Mouse (Mus musculus) hindbrain, embryonic 12.5 days (tissue): ENCODE measurements around the gene Grik4. TPM values are rescaled to one million over a fixed set of nuclear protein-coding genes. Genes with fewer than 3 reads are reported as not detected.
A peak's percentile ranks its signal among the peaks of the same experiment; 100 is the strongest.

ENCODE experiments used
- ATAC-seq: fragments of 200-750 bp; cut with Nextera tagmentation; 2 replicates; pipeline ENCODE4 v1.8.0; 2017; ENCODE audit warnings: moderate TSS enrichment; ENCODE audit not compliant: low FRiP score
- H3K27ac ChIP-seq: fragments of 300-500 bp; sonication (generic); 2 replicates; pipeline ENCODE4 v1.5.1; 2016; ENCODE audit warnings: mild to moderate bottlenecking
- H3K27me3 ChIP-seq: fragments of 300-500 bp; sonication (generic); 2 replicates; pipeline ENCODE4 v1.6.1; 2016; ENCODE audit warnings: mild to moderate bottlenecking
- H3K36me3 ChIP-seq: fragments of 300-500 bp; sonication (generic); 2 replicates; pipeline ENCODE4 v1.6.1; 2016; ENCODE audit warnings: mild to moderate bottlenecking
- H3K4me1 ChIP-seq: fragments of 300-500 bp; sonication (generic); 2 replicates; pipeline ENCODE4 v1.6.1; 2016
- H3K4me2 ChIP-seq: fragments of 300-500 bp; sonication (generic); replicated peaks from 2 replicates; pipeline ENCODE4 v1.6.1; 2016; ENCODE audit warnings: mild to moderate bottlenecking
- H3K4me3 ChIP-seq: fragments of 300-500 bp; sonication (generic); 2 replicates; pipeline ENCODE4 v1.5.1; 2016; ENCODE audit warnings: mild to moderate bottlenecking
- H3K9ac ChIP-seq: fragments of 300-500 bp; sonication (generic); 2 replicates; pipeline ENCODE4 v1.6.1; 2016; ENCODE audit warnings: mild to moderate bottlenecking, moderate library complexity
- H3K9me3 ChIP-seq: fragments of 300-500 bp; sonication (generic); replicated peaks from 2 replicates; pipeline ENCODE4 v1.6.1; 2016; ENCODE audit warnings: mild to moderate bottlenecking
- WGBS: fragments of 180-500 bp; shearing (Covaris S2); methylation state at CpG from one replicate; pipeline ENCODE4 v1.1.7; 2016; 5-methylcytosine and 5-hydroxymethylcytosine counted together
- polyA plus RNA-seq: library from polyadenylated mRNA; unstranded; fragments of >200 nt; fragmentation: Nextera tagmentation; extraction: Ambion mirVana; gene quantifications from 2 replicates; pipeline ENCODE4 v1.2.1, GENCODE M21; 2016

Gene Grik4
- polyA plus RNA-seq, 1 experiment from 2014 or later: 5.6 TPM

DNA sequence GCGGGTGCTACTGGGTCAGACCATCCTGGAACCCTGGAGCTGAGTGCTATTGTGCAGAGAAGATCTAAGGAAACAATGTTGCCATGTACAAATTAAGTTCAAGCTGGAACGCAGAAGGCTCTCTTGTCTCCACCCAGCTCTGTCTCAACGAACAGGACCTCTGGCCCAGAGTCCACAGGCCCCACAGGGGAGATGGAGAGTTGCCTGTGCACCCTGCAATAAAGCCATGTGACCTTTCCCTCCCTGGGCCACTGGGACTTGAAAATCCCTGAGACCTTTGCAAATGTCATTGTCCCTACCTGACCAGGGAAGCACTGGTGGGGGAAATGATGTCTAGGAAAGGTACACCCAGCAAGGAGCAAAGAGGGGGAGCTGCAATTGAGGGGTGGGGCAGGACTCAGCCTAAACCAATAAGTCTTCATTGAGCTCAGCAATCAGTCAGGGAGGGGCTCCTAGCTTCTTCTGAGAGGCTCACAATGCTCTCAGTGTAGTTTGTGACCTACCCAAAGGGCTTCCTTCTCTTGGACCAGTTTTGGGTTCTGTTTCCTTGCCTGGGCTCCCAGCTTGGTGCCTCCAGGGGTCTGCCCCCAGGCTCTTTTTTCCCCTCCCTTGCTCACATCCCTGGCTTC, 187.2 kb downstream of the Grik4 start:
- H3K27me3 ChIP-seq: peaks cover 3% of the 10 kb centered on the region; the same call in 1 of the 2 replicates
- H3K27ac ChIP-seq: no peak overlapping the region
- no peak for ATAC-seq
- H3K9me3 ChIP-seq: no peaks in the 10 kb centered on the region
- H3K4me3 ChIP-seq: no peak overlapping the region
- no peak overlapping the region for H3K4me2 ChIP-seq
- H3K9ac ChIP-seq: no peak overlapping the region
- peaks cover 10% of the 10 kb centered on the region for H3K4me1 ChIP-seq
- 73% methylated on average over 3 of the region's 3 CpGs for WGBS
- H3K36me3 ChIP-seq: no peaks in the 10 kb centered on the region

DNA sequence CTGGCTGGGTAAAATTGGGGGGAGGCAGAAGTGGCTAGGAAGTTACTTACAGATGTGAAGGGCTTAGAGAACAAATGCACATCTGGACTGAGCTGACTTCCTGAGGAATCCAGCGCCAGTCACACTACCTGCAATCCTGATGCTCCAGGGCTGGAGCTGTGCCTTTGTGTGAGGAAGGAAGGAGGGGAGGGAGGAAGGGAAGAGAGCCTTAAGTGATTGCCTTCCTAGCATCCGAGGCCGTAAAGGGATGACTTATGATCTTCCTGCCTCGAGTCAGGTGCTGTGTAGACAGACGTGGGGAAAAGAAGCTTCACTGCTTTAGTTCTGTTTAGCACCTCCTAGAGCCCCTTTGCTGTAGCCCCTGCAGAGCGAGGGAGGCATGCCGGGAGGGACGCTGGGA, 189.6 kb downstream of the Grik4 start:
- 57% methylated on average over 8 of the region's 8 CpGs for WGBS
- no peak for ATAC-seq

DNA sequence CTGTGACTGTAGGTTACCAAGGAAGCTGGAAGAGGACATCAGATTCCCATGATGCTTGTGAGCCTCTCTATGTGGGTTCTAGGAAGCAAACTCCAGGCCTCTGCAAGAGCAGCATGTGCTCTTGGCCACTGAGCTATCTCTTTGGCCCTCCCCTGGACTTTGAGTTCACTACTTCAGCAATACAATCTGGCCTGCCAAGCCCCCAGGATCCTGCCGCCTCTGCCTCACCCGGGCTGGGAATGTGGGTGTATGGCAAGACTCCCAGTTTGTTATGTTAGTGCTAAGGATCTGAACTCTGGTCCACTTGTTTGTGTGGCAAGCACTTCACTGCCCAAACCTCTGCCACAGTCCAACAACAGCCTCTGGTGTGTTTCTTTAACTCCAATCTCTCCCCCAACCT, 193.1 kb downstream of the Grik4 start:
- Histone ChIP-seq H3K27me3 (no peaks in the 10 kb centered on the region), H3K36me3 (no peaks in the 10 kb centered on the region), H3K27ac (no peak overlapping the region), H3K4me2 (no peak overlapping the region), H3K4me3 (no peak overlapping the region), H3K4me1 (no peaks in the 10 kb centered on the region), H3K9ac (no peak overlapping the region), H3K9me3 (no peaks in the 10 kb centered on the region)
- WGBS: 88% methylated on average over 2 of the region's 2 CpGs
- no peak for ATAC-seq

More for the DNA sequence above, 189.6 kb downstream of the Grik4 start:
- H3K4me2 ChIP-seq: no peak overlapping the region
- H3K9me3 ChIP-seq: no peaks in the 10 kb centered on the region
- H3K9ac ChIP-seq: no peak overlapping the region
- no peaks in the 10 kb centered on the region for H3K4me1 ChIP-seq
- H3K27ac ChIP-seq: no peak overlapping the region
- no peaks in the 10 kb centered on the region for H3K27me3 ChIP-seq
- H3K36me3 ChIP-seq: no peaks in the 10 kb centered on the region
- no peak overlapping the region for H3K4me3 ChIP-seq

DNA sequence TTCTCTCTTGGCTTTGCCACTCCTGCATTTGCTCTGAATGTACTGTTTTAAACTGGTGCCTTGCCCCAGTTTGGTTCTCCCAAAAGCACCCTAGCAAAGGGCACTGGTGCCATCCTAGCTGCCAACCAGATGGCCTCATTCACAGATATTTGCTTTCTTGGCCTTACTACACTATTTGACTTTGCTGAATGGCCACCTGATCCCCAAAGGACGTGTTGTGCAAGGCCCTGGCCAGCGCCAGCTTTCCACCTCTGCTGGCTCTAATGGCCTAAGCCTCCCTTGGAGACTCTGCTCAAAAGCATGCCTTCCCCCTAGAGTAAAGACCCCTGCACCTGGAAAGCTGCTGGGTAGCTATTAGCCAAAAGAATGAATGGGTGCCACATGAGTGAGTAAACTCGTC, 194.1 kb downstream of the Grik4 start:
- H3K9ac ChIP-seq: no peak overlapping the region
- ATAC-seq: no peak
- WGBS: 67% methylated on average over 3 of the region's 3 CpGs
- H3K4me2 ChIP-seq: no peak overlapping the region
- H3K9me3 ChIP-seq: no peaks in the 10 kb centered on the region
- no peaks in the 10 kb centered on the region for H3K4me1 ChIP-seq
- H3K36me3 ChIP-seq: no peaks in the 10 kb centered on the region
- H3K27me3 ChIP-seq: no peaks in the 10 kb centered on the region
- no peak overlapping the region for H3K27ac ChIP-seq
- no peak overlapping the region for H3K4me3 ChIP-seq

DNA sequence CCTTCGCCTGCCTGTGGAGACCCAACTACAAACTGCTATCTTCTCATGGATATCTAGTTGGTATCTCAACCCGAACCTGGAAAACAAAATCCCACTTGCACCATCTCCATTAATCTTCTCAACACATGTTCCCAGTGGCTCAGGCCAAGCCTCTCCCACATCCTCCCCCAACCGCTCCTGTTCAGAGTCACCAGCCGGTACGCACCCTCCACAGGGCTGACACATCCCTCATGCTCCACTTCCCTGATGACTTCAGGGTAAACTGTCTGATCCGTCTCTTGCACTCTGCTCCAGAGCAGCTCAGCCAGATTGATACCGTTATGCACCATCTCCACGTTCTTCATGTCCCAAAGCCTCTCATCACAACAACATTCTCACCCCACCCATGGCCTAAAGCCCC, 198.3 kb downstream of the Grik4 start:
- no peak overlapping the region for H3K9ac ChIP-seq
- H3K4me2 ChIP-seq: no peak overlapping the region
- H3K4me1 ChIP-seq: 0 out of 2 replicates have a peak, but pooled peaks cover 2% of the 10 kb centered on the region
- no peak overlapping the region for H3K27ac ChIP-seq
- no peaks in the 10 kb centered on the region for H3K27me3 ChIP-seq
- no peaks in the 10 kb centered on the region for H3K36me3 ChIP-seq
- H3K4me3 ChIP-seq: no peak overlapping the region
- no peak for ATAC-seq
- 82% methylated on average over 8 of the region's 8 CpGs for WGBS
- H3K9me3 ChIP-seq: no peaks in the 10 kb centered on the region

DNA sequence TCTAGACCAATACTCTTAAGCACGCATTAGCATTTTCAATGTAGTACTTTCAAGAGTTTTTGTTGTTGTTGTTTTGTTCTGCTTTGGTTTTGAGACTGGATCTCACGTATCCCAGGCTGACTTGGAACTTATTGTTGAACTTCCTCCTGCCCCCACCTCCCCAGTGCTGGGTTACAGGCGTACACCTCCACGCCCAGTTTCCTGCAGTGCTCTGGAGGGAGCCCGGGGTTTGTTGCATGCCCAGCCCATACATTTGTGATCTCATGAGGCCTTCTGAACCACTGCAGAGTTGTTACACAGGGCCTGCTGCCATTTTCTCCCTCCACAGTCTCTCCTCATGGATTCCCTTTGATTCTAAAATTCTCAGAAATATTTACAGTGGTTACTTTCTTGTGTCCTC, 201.9 kb downstream of the Grik4 start:
- H3K4me2 ChIP-seq: no peak overlapping the region
- no peak for ATAC-seq
- no peak overlapping the region for H3K4me3 ChIP-seq
- H3K9ac ChIP-seq: no peak overlapping the region
- 75% methylated on average over 5 of the region's 5 CpGs for WGBS
- H3K27ac ChIP-seq: no peak overlapping the region
- H3K36me3 ChIP-seq: no peaks in the 10 kb centered on the region
- no peaks in the 10 kb centered on the region for H3K9me3 ChIP-seq
- 0 out of 2 replicates have a peak, but pooled peaks cover 4% of the 10 kb centered on the region for H3K4me1 ChIP-seq
- no peaks in the 10 kb centered on the region for H3K27me3 ChIP-seq

DNA sequence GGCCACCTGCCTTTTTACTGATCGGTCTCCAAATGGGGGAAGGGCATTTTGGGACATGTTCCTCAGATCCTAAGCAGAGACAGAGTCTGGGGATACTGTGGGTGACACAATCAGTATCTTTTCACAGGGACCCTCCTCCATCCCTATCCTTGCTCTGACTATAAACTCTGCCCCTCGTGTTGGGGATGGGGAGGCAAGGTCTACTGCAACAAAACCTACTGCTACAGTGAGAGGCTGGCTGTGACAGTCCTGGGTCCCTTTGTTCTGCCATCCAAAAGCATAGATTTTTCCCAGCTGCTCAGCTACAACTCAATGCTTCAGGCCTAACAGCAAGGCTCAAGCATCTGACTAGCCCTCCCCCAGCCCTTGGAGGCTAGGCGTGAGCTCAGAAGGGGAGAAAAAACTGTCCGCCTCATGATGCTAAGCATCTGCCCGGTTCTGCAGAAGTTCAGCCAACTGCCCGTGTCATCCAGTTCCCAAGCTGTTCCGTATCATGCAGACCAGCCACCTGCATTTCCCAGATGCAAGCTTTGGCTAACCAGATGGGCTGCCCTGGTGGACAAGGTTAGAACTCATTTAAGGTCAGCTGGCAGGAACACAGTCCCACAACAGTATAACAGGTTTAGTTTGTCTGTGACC, 207.5 kb downstream of the Grik4 start:
- Histone ChIP-seq H3K9ac (no peak overlapping the region), H3K9me3 (no peaks in the 10 kb centered on the region), H3K4me3 (no peak overlapping the region), H3K27ac (peak overlapping the region; percentile 2; the same call in 1 of the 2 replicates), H3K36me3 (no peaks in the 10 kb centered on the region), H3K27me3 (no peaks in the 10 kb centered on the region), H3K4me1 (0 out of 2 replicates have a peak, but pooled peaks cover 12% of the 10 kb centered on the region), H3K4me2 (no peak overlapping the region)
- ATAC-seq: 0 out of 2 replicates have a peak, but pooled peaks have one; percentile 36
- 66% methylated on average over 7 of the region's 7 CpGs for WGBS

DNA sequence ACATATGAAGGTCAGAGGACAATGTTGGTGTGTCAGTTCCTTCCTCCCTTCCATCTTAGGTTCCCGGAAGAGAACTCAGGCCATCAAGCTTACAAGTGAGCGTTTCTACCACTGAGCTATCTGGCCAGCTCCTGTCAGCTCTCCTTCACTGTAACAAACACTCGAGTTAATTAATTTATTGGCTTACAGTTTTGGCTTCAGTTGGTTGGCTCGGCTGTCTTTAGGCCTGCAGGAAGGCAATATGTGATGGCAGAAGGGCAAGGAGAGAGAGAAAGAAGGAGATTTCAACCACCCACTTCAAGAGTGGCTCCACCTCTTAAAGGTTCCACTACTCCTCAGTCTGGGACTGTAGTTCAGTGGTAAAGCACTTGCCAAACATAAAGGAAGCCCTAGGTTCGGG, 209.2 kb downstream of the Grik4 start:
- Histone ChIP-seq H3K4me1 (peaks cover 22% of the 10 kb centered on the region; the same call in 1 of the 2 replicates), H3K27me3 (0 out of 2 replicates have a peak, but pooled peaks cover 3% of the 10 kb centered on the region), H3K27ac (no peak overlapping the region; the same call in 1 of the 2 replicates), H3K9me3 (no peaks in the 10 kb centered on the region), H3K4me2 (no peak overlapping the region), H3K36me3 (no peaks in the 10 kb centered on the region), H3K9ac (no peak overlapping the region), H3K4me3 (no peak overlapping the region)
- 82% methylated on average over 5 of the region's 5 CpGs for WGBS
- ATAC-seq: no peak

DNA sequence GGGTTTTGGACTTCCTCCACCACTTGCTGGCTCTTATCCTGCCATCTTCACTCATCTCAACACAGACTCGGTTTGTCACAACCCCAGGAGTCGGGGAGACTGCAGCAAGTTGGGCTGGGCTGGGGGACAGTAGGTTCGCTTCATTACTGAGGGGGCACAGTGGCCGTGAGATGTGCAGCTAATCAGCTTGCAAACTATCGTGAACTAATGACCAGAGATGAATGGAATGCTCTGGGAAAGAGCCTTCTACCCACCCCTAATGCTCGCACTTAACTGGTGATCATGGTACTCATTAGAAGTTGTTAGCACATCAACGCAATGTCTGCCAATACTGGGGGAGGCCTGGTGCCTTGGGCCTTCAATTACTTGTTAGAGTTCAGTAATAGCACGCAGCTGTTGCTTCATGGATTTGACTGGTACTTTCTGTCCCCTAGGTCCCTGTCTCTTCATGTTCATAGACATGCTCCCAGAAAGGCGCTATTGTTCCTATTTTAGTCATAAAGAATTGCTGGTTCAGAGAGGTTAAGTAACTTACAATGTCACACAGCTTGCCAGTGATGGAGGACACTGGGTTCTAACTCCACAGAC, 211.5 kb downstream of the Grik4 start:
- H3K27ac ChIP-seq: no peak overlapping the region
- H3K4me3 ChIP-seq: no peak overlapping the region
- no peak for ATAC-seq
- H3K9ac ChIP-seq: no peak overlapping the region
- H3K9me3 ChIP-seq: no peaks in the 10 kb centered on the region
- H3K4me1 ChIP-seq: peaks cover 21% of the 10 kb centered on the region; the same call in 1 of the 2 replicates
- H3K27me3 ChIP-seq: 0 out of 2 replicates have a peak, but pooled peaks cover 3% of the 10 kb centered on the region
- no peak overlapping the region for H3K4me2 ChIP-seq
- 86% methylated on average over 9 of the region's 9 CpGs for WGBS
- no peaks in the 10 kb centered on the region for H3K36me3 ChIP-seq

DNA sequence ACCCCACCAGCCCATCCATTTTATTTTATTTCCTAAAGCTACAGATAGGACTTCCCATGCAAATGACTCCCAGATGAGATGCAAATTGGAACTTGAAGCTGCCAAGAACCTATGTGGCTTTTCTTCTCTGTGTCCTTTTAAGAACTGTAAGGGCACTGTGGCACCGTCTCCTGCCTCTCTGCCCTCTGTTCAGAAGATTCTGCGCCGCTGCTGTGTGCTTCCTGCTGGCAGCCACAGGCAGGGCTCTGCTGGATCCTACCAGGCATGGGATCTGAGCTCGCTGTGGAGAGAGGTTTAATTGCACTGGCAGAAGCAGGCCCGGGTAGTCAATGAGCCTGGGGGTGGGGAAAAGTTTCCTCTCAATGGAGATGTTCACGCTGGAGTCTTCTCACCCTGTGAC, 215.8 kb downstream of the Grik4 start:
- H3K4me3 ChIP-seq: no peak overlapping the region
- H3K4me2 ChIP-seq: no peak overlapping the region
- peaks cover 17% of the 10 kb centered on the region for H3K4me1 ChIP-seq
- WGBS: 43% methylated on average over 6 of the region's 6 CpGs
- H3K9ac ChIP-seq: no peak overlapping the region
- no peaks in the 10 kb centered on the region for H3K9me3 ChIP-seq
- no peak for ATAC-seq
- no peak overlapping the region for H3K27ac ChIP-seq
- H3K27me3 ChIP-seq: 0 out of 2 replicates have a peak, but pooled peaks cover 3% of the 10 kb centered on the region
- H3K36me3 ChIP-seq: no peaks in the 10 kb centered on the region

DNA sequence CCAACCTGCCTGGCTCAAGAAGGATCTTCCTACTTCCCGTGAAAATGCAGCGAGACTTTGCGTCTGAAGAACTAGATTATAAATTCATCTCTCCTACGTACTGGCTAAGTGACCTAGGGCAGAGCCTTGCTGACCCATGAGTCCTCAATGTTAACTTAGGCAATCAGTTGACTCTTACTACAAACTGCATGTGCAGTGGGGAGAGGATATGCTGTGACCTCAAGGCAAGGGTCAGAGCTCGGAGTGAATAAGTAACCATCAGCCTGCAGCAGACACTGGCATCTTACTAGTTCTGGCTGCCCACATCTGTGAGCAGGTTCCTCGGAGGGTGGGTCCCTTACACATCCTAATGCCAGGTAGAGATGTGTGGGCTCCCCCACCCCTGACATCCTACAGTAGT, 216.6 kb downstream of the Grik4 start:
- no peak for ATAC-seq

DNA sequence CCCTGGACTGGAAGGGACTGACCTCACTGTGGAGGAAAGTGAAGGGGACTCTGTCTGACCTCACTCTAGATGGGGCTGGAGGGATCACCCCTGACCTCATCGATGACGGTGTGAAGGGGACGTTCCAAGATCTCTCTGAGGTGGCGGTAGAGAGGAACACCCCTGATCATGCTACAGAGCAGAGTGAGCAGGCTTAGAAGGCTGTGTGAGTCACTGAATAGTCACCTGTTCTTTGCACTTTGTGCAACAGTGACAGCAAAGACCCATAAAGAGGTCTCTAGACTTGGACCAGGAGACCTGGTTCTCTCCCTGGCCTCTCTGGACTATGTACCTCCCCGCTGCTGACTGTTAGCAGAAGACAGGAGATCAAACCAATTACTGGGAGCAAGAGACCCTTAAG, 217.1 kb downstream of the Grik4 start:
- H3K9ac ChIP-seq: no peak overlapping the region
- no peaks in the 10 kb centered on the region for H3K36me3 ChIP-seq
- WGBS: 87% methylated on average over 5 of the region's 5 CpGs
- H3K27ac ChIP-seq: no peak overlapping the region
- no peak for ATAC-seq
- H3K4me1 ChIP-seq: peaks cover 28% of the 10 kb centered on the region
- H3K9me3 ChIP-seq: no peaks in the 10 kb centered on the region
- H3K27me3 ChIP-seq: 0 out of 2 replicates have a peak, but pooled peaks cover 3% of the 10 kb centered on the region
- no peak overlapping the region for H3K4me2 ChIP-seq
- H3K4me3 ChIP-seq: no peak overlapping the region

More for the DNA sequence above, 216.6 kb downstream of the Grik4 start:
- Histone ChIP-seq H3K4me1 (peaks cover 23% of the 10 kb centered on the region), H3K9ac (no peak overlapping the region), H3K36me3 (no peaks in the 10 kb centered on the region), H3K27me3 (0 out of 2 replicates have a peak, but pooled peaks cover 3% of the 10 kb centered on the region), H3K9me3 (no peaks in the 10 kb centered on the region), H3K4me3 (no peak overlapping the region), H3K27ac (no peak overlapping the region), H3K4me2 (no peak overlapping the region)
- WGBS: 82% methylated on average over 6 of the region's 6 CpGs
